Mouse (Mus musculus) limb, embryonic 11.5 days (tissue): ENCODE data around the gene 6030452D12Rik. TPM values are rescaled to one million over a fixed set of nuclear protein-coding genes. Genes with fewer than 3 reads are reported as not detected.

Experiments
- ATAC-seq: fragments of 200-750 bp; cut with Nextera tagmentation; 2 replicates; pipeline ENCODE4 v1.8.0; 2017; ENCODE audit warnings: low read depth; ENCODE audit not compliant: insufficient number of reproducible peaks, low FRiP score, low TSS enrichment
- DNase-seq: peaks from one replicate; pipeline ENCODE4 v3.0.0-alpha.2; 2015; ENCODE audit warnings: low spot score
- H3K27ac ChIP-seq: fragments of 300-500 bp; sonication (generic); replicated peaks from 2 replicates; pipeline ENCODE4 v1.5.1; 2014; ENCODE audit warnings: low read depth, mild to moderate bottlenecking, low read length
- H3K27me3 ChIP-seq: fragments of 300-500 bp; sonication (generic); 2 replicates; pipeline ENCODE4 v1.6.1; 2014; ENCODE audit warnings: mild to moderate bottlenecking, low read length, mixed read lengths; ENCODE audit not compliant: control insufficient read depth, insufficient read depth
- H3K36me3 ChIP-seq: fragments of 300-500 bp; sonication (generic); 2 replicates; pipeline ENCODE4 v1.6.1; 2014; ENCODE audit warnings: mild to moderate bottlenecking, low read length, moderate library complexity, mixed read lengths; ENCODE audit not compliant: control insufficient read depth, insufficient read depth
- H3K4me1 ChIP-seq: fragments of 300-500 bp; sonication (generic); 2 replicates; pipeline ENCODE4 v1.6.1; 2014; ENCODE audit warnings: low read length, mixed read lengths; ENCODE audit not compliant: control insufficient read depth, insufficient read depth
- H3K4me2 ChIP-seq: fragments of 300-500 bp; sonication (generic); 2 replicates; pipeline ENCODE4 v1.6.1; 2014; ENCODE audit warnings: low read depth, mild to moderate bottlenecking, moderate library complexity; ENCODE audit not compliant: severe bottlenecking
- H3K4me3 ChIP-seq: fragments of 300-500 bp; sonication (generic); 2 replicates; pipeline ENCODE4 v1.5.1; 2014; ENCODE audit warnings: low read depth, low read length
- H3K9ac ChIP-seq: fragments of 300-500 bp; sonication (generic); 2 replicates; pipeline ENCODE4 v1.6.1; 2014; ENCODE audit warnings: mild to moderate bottlenecking, low read length
- H3K9me3 ChIP-seq: fragments of 300-500 bp; sonication (generic); 2 replicates; pipeline ENCODE4 v1.6.1; 2016; ENCODE audit warnings: low read length; ENCODE audit not compliant: control insufficient read depth
- WGBS: fragments of 180-500 bp; shearing (Covaris S2); extraction: QIAGEN DNeasy Blood & Tissue Kit; methylation state at CpG from one replicate; pipeline ENCODE4 v1.1.7; 2014; 5-methylcytosine and 5-hydroxymethylcytosine counted together
- polyA plus RNA-seq: library from polyadenylated mRNA; unstranded; fragments of >200 nt; fragmentation: Nextera tagmentation; extraction: Ambion mirVana; gene quantifications from 2 replicates; pipeline ENCODE4 v1.2.1, GENCODE M21; 2014

The 6030452D12Rik gene
- polyA plus RNA-seq, 1 experiment from 2014 or later, result not detected

DNA sequence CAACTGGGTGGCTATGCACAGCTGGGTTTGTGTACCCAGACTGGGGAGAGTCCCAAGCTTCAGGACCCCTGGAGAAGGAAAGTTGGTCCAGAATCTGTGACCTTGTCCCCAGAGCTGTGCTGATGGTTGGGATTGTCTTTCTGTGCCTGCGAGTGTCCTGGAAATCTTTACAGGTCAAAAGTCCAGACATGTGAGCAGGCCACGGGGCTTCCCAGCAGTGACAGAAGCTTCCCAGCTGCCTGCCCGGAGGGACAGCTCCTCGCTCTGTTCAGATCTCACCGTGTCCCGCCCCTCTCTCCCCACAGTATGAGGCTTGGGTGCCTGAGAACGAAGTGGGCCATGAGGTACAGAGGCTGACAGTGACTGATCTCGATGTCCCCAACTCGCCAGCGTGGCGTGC, 40.7 kb downstream of the 6030452D12Rik start:
- Histone ChIP-seq H3K36me3 (peaks cover 11% of the 10 kb centered on the region), H3K9me3 (no peaks in the 10 kb centered on the region; the same call in 1 of the 2 replicates), H3K27ac (no peak overlapping the region), H3K27me3 (no peaks in the 10 kb centered on the region), H3K9ac (no peak overlapping the region), H3K4me1 (peaks cover 8% of the 10 kb centered on the region; the same call in 1 of the 2 replicates), H3K4me2 (no peak overlapping the region), H3K4me3 (no peak overlapping the region)
- DNase-seq (no peak), ATAC-seq (no peak)
- WGBS, result 82% methylated on average over 11 of the region's 11 CpGs

DNA sequence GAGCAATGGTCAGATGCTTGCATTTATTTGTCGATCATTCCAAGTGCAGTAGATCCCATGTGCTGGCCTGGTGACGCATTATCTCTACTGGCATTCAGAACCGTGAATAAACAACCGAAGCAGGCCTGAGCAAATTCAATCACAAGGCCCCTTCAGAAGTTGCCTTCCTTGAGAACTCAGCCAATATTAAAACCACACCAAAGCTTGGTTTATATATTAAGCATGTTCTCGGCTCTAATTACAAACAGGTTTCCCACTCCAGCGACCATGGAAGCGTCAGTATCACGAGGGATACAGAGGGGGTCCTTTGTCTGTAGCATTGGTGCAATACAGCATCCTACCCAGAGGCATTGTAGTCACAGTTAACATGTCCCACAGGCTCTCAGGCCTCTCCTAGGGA, 42.7 kb downstream of the 6030452D12Rik start:
- no peaks in the 10 kb centered on the region for H3K27me3 ChIP-seq
- H3K9me3 ChIP-seq, result no peaks in the 10 kb centered on the region; the same call in 1 of the 2 replicates
- no peak overlapping the region for H3K4me2 ChIP-seq
- H3K9ac ChIP-seq, result no peak overlapping the region
- 46% methylated on average over 8 of the region's 8 CpGs for WGBS
- no peak overlapping the region for H3K4me3 ChIP-seq
- no peak for ATAC-seq
- peaks cover 12% of the 10 kb centered on the region; the same call in 1 of the 2 replicates for H3K4me1 ChIP-seq
- no peak overlapping the region for H3K27ac ChIP-seq
- DNase-seq, result no peak
- H3K36me3 ChIP-seq, result peaks cover 7% of the 10 kb centered on the region

DNA sequence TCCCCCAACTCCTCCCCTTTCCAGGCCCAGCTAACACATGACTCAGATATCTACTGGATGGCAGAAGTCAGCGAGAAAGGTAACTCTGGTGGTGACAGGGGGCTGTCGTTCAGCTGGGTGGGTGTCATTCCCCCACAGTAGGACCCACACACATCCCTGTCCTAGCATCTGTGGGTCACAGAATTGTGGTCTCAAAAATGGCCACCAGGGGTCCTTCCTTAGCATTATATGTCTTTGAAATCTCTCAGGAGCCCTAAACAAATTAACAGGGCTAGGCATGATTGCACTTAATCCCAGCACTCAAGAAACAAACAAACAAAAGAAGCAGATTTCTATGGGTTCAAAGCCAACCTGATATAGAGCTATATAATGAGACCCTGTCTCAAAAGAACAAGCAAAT, 44.8 kb downstream of the 6030452D12Rik start:
- Histone ChIP-seq H3K4me2 (no peak overlapping the region), H3K27ac (no peak overlapping the region), H3K4me3 (no peak overlapping the region), H3K9me3 (no peaks in the 10 kb centered on the region; the same call in 1 of the 2 replicates), H3K27me3 (no peaks in the 10 kb centered on the region), H3K9ac (no peak overlapping the region), H3K36me3 (peaks cover 7% of the 10 kb centered on the region), H3K4me1 (0 out of 2 replicates have a peak, but pooled peaks cover 4% of the 10 kb centered on the region)
- ATAC-seq, result no peak
- WGBS, result 85% methylated on average over 2 of the region's 2 CpGs
- no peak for DNase-seq

DNA sequence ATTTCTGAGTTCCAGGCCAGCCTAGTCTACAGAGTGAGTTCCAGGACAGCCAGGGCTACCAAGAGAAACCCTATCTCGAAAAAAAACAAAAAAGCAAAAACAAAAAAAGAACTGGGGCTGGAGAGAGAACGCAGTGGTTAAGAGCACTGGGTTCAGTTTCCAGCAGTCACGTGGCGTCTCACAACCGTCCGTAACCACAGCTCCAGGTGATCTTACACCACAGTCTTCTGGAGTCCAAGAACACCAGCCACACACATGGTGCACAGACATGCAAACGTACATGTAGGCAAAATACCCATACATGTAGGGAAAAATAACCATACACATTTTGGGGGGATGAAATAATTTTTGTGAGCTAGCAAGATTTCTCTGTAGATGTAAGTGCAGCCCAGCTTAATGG, 46.4 kb downstream of the 6030452D12Rik start:
- no peaks in the 10 kb centered on the region; the same call in 1 of the 2 replicates for H3K9me3 ChIP-seq
- WGBS, result 90% methylated on average over 7 of the region's 7 CpGs
- H3K36me3 ChIP-seq, result peaks cover 5% of the 10 kb centered on the region
- no peaks in the 10 kb centered on the region for H3K27me3 ChIP-seq
- no peak overlapping the region for H3K27ac ChIP-seq
- H3K4me2 ChIP-seq, result no peak overlapping the region
- H3K4me3 ChIP-seq, result no peak overlapping the region
- H3K4me1 ChIP-seq, result 0 out of 2 replicates have a peak, but pooled peaks cover 4% of the 10 kb centered on the region
- no peak for DNase-seq
- no peak for ATAC-seq
- H3K9ac ChIP-seq, result no peak overlapping the region

DNA sequence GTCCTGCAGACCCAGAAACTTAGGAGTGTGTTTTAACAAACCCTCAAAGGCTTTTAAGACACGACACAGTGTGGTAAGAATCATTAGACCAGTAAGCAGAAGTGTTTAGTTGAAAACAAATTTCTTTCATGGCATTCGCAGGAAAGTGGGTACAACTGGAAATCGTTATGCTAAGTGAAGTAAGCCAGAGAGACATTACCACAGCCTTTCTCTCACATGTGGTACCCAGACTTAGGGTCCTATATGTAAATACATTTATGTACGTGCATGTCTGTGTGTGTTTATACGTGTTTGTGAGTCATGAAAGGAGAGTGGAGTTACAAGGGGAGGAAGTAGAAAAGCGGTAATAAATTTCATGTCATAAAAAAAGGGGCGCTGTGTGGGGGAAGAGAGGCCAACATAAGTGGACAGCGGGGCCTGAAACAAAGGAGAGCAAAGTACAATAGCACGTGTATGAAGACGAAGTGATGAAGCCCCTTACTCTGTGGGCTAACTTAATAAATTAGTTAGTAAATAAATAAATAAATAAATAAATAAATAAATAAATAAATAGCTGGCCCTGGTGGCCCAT, 48.1 kb downstream of the 6030452D12Rik start:
- WGBS, result 33% methylated on average over 10 of the region's 10 CpGs
- peaks cover 3% of the 10 kb centered on the region; the same call in 1 of the 2 replicates for H3K36me3 ChIP-seq
- H3K4me3 ChIP-seq, result no peak overlapping the region
- H3K4me2 ChIP-seq, result no peak overlapping the region
- H3K9me3 ChIP-seq, result no peaks in the 10 kb centered on the region; the same call in 1 of the 2 replicates
- 0 out of 2 replicates have a peak, but pooled peaks cover 4% of the 10 kb centered on the region for H3K4me1 ChIP-seq
- H3K27me3 ChIP-seq, result no peaks in the 10 kb centered on the region
- ATAC-seq (no peak), DNase-seq (no peak)
- H3K9ac ChIP-seq, result no peak overlapping the region
- H3K27ac ChIP-seq, result no peak overlapping the region

DNA sequence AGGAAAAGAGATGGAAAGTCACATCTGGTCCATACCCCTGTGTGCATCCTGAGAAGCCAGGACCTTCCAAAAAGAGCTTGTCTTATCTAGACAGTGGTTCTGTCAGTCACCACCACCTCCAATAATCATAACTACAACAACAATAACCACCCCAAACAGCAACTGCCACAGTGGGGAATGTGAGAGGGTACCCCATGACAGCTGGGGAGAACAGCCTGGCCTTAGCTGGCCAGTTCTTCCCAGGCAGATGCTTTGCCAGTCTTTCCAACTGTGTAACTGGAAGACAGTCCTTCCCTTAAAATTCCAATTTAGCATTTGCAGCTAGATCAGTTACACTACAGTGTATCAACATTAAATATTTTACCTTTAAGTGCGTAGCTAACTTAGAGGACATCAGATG, 50.6 kb downstream of the 6030452D12Rik start:
- H3K4me2 ChIP-seq, result no peak overlapping the region
- H3K4me1 ChIP-seq, result 0 out of 2 replicates have a peak, but pooled peaks cover 4% of the 10 kb centered on the region
- DNase-seq, result no peak
- H3K4me3 ChIP-seq, result no peak overlapping the region
- H3K27ac ChIP-seq, result no peak overlapping the region
- no peak for ATAC-seq
- H3K9ac ChIP-seq, result no peak overlapping the region
- WGBS, result 98% methylated on average over 1 of the region's 1 CpGs
- no peaks in the 10 kb centered on the region for H3K9me3 ChIP-seq
- peaks cover 10% of the 10 kb centered on the region; the same call in 1 of the 2 replicates for H3K36me3 ChIP-seq
- H3K27me3 ChIP-seq, result no peaks in the 10 kb centered on the region

DNA sequence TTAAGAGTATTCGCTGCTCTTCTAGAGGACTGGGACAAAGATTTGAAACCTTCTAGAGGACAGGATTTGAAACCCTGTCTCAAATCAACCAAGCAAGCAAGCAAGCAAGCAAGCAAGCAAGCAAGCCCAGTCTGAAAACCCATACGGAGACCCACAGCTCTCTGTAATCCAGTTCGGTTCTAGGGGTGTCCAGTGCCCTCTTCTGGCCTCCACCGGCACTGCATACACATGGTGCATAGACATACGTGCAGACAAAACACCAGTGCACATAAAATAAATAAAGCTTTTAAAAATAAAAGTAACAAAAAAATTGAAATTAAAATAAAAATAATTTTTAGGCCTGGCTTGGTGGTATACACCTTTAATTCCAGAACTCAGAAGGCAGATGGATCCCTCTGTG, 53.7 kb downstream of the 6030452D12Rik start:
- Histone ChIP-seq H3K4me1 (no peaks in the 10 kb centered on the region), H3K4me2 (no peak overlapping the region), H3K36me3 (peaks cover 14% of the 10 kb centered on the region; the same call in 1 of the 2 replicates), H3K4me3 (no peak overlapping the region), H3K9ac (no peak overlapping the region), H3K9me3 (no peaks in the 10 kb centered on the region), H3K27ac (no peak overlapping the region), H3K27me3 (no peaks in the 10 kb centered on the region)
- DNase-seq (no peak), ATAC-seq (no peak)
- WGBS, result 96% methylated on average over 5 of the region's 5 CpGs

DNA sequence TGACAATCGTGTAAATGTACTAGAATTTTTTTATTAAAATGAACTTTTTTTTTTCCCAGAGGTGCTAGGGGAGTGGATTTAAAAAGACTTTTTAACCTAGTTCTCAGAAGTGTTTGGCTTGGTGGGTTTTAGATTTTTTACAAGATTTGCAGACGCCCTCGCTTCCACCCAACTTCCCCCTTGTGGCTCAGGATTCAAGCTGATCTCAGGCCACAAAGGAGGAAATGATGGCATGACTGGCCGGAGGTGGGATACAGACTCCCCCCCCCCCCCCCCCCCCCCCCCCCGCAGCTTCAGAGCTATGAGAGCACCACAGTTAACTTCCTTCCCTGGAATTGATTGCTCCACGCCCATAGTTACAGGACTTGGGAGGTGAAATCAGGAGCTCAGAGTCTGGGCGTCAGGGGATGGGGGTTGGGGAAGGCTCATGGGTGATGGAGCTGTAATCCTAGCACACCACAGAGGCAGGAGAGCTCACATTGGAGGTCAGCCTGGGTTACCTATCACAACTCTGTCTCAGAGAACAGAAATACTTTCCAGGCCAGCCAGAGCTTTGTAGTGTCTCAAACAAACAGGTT, 55.8 kb downstream of the 6030452D12Rik start:
- Histone ChIP-seq H3K36me3 (peaks cover 14% of the 10 kb centered on the region; the same call in 1 of the 2 replicates), H3K4me3 (no peak overlapping the region), H3K4me2 (no peak overlapping the region), H3K4me1 (no peaks in the 10 kb centered on the region; the same call in 1 of the 2 replicates), H3K9me3 (no peaks in the 10 kb centered on the region), H3K9ac (no peak overlapping the region), H3K27ac (no peak overlapping the region), H3K27me3 (no peaks in the 10 kb centered on the region)
- 63% methylated on average over 6 of the region's 7 CpGs for WGBS
- ATAC-seq (no peak), DNase-seq (no peak)
